Mouse (Mus musculus) erythroblast, embryonic 14.5 days (primary cell): ENCODE data around the gene C1d. TPM values are rescaled to one million over a fixed set of nuclear protein-coding genes. Genes with fewer than 3 reads are reported as not detected.

ENCODE experiments used
- H3K27me3 ChIP-seq: 2 replicates; pipeline ENCODE4 v1.6.1; 2012; ENCODE audit warnings: inconsistent platforms; ENCODE audit not compliant: control insufficient read depth
- H3K36me3 ChIP-seq: 2 replicates; pipeline ENCODE4 v1.6.1; 2012; ENCODE audit warnings: mild to moderate bottlenecking, inconsistent platforms; ENCODE audit not compliant: control insufficient read depth
- H3K4me1 ChIP-seq: 2 replicates; pipeline ENCODE4 v1.6.1; 2012; ENCODE audit warnings: inconsistent platforms; ENCODE audit not compliant: control insufficient read depth
- H3K4me3 ChIP-seq: replicated peaks from 2 replicates; pipeline ENCODE3; 2012; ENCODE audit warnings: moderate library complexity, mild to moderate bottlenecking, inconsistent platforms
- H3K9me3 ChIP-seq: 2 replicates; pipeline ENCODE4 v1.6.1; 2012; ENCODE audit warnings: low read length, inconsistent platforms, mixed read lengths; ENCODE audit not compliant: control insufficient read depth
- GATA1 ChIP-seq: IDR thresholded peaks from 2 replicates; pipeline ENCODE4 v1.6.1; 2012; ENCODE audit warnings: low read length, inconsistent platforms, mixed read lengths
- TAL1 ChIP-seq: IDR thresholded peaks from 3 replicates; pipeline ENCODE4 v1.6.1; 2012; ENCODE audit warnings: low read length, inconsistent platforms, mixed read lengths
- polyA plus RNA-seq: library from polyadenylated mRNA; stranded (reverse); fragments of >175 nt; gene quantifications from 2 replicates; pipeline ENCODE4 v1.2.3, GENCODE M21; 2012

Gene C1d
- polyA plus RNA-seq, 1 experiment, result 0.08 TPM

- H3K4me1 ChIP-seq, result no peaks in the 10 kb centered on the region
- no peaks in the 10 kb centered on the region for H3K27me3 ChIP-seq
- H3K4me3 ChIP-seq, result no peak overlapping the region
- no peaks in the 10 kb centered on the region for H3K36me3 ChIP-seq
- TF ChIP-seq TAL1 (no peak), GATA1 (no peak)
- no peaks in the 10 kb centered on the region for H3K9me3 ChIP-seq
Observed at GRCm38 (mm10) chr11:17307457-17307856, 50.1 kb downstream of the C1d start.

Other genes starting within 250 kb of the C1d start
- not detected in 2 replicates for gene Cnrip1, start 206.0 kb upstream of the C1d start, polyA plus RNA-seq
- 0.02 TPM in 1 of 2 replicates, not detected in the other for gene Plek, start 205.2 kb upstream of the C1d start, polyA plus RNA-seq
- gene Ppp3r1, start 98.3 kb upstream of the C1d start, polyA plus RNA-seq, result 0.33 and 0.37 TPM in 2 replicates
- gene Wdr92, start 75.5 kb upstream of the C1d start, polyA plus RNA-seq, result 0.04 TPM in 1 of 2 replicates, not detected in the other
- gene Pno1, start 46.0 kb upstream of the C1d start, polyA plus RNA-seq, result 0.67 and 1.0 TPM in 2 replicates